Mouse (Mus musculus) bone marrow macrophage, adult 2 months (primary cell): ENCODE measurements around the gene Mindy4. TPM values are rescaled to one million over a fixed set of nuclear protein-coding genes. Genes with fewer than 3 reads are reported as not detected.

Source experiments
- H3K27ac ChIP-seq: 2 replicates; pipeline ENCODE4 v1.5.1; 2012; ENCODE audit warnings: low read depth, low read length; ENCODE audit not compliant: insufficient read depth
- H3K4me1 ChIP-seq: 2 replicates; pipeline ENCODE4 v1.6.1; 2012; ENCODE audit warnings: low read length; ENCODE audit not compliant: control insufficient read depth, insufficient read depth
- H3K4me3 ChIP-seq: 2 replicates; pipeline ENCODE4 v1.5.1; 2012; ENCODE audit warnings: mild to moderate bottlenecking, low read length, moderate library complexity; ENCODE audit not compliant: insufficient read depth
- CTCF ChIP-seq: IDR thresholded peaks from 2 replicates; pipeline ENCODE4 v1.5.1; 2012; ENCODE audit warnings: low read depth, mild to moderate bottlenecking, low read length, moderate library complexity
- POLR2A ChIP-seq: IDR thresholded peaks from 2 replicates; pipeline ENCODE4 v1.6.1; 2012; ENCODE audit warnings: mild to moderate bottlenecking, low read depth, low read length, borderline replicate concordance
- polyA plus RNA-seq: library from polyadenylated mRNA; stranded (reverse); fragments of >200 nt; gene quantifications from 2 replicates; pipeline ENCODE4 v1.2.4, GENCODE M21; 2012; ENCODE audit not compliant: missing spikeins, insufficient read depth, insufficient read length

Mindy4 gene
- polyA plus RNA-seq, 1 experiment, result 3.2 TPM

DNA sequence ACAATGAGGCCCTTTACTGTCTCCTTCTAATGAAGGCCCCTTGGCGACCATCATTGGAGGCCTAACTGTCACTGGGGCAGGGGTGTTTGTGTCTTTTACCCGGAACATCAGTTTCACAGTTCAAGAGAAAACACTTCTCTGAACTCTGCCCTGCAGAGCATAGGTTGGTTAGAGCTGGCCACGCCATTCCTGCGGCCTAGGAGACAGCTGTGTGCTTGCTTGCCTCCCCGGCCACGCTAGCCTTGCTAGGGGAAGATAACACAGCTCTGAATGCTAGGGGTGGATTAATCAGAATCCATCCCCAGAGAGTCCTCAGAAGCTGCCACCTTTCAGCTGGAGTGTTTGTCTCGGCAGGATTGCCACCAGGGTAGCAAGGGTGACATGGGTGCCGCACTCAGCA lies 96.3 kb downstream of the Mindy4 start:
- H3K27ac ChIP-seq, result no peak overlapping the region
- H3K4me1 ChIP-seq, result no peaks in the 10 kb centered on the region
- no peak overlapping the region for H3K4me3 ChIP-seq
- TF ChIP-seq CTCF (no peak), POLR2A (no peak)

GRCm38 (mm10) chr6:55299917-55300316 lies 96.7 kb downstream of the Mindy4 start:
- H3K4me3 ChIP-seq, result no peak overlapping the region
- no peak for TF ChIP-seq POLR2A
- TF ChIP-seq CTCF, result no peak
- no peaks in the 10 kb centered on the region for H3K4me1 ChIP-seq
- no peak overlapping the region for H3K27ac ChIP-seq

DNA sequence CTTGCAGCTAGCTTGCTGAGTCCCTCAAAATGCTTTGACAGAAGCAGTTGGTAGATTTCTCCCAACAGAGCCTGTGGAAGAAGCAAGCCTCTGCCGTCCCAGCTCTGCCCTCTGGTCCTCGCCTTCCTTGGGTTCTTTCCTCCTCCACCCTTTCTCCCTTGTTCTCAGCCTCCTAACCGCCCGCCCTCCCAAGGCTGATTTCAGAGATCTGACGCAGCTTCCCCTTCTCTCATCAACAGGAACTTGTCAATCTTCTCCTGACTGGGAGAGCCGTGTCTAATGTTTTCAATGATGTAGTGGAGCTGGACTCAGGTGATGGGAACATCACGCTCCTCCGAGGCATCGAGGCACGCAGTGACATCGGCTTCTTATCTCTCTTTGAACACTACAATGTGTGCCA lies 97.5 kb downstream of the Mindy4 start:
- no peak overlapping the region for H3K27ac ChIP-seq
- no peaks in the 10 kb centered on the region for H3K4me1 ChIP-seq
- H3K4me3 ChIP-seq, result no peak overlapping the region
- TF ChIP-seq POLR2A (no peak), CTCF (no peak)

- no peak overlapping the region for H3K27ac ChIP-seq
- H3K4me1 ChIP-seq, result peaks cover 6% of the 10 kb centered on the region
- no peak overlapping the region for H3K4me3 ChIP-seq
- TF ChIP-seq POLR2A (no peak), CTCF (no peak)
Observed at GRCm38 (mm10) chr6:55310179-55310578, 107.0 kb downstream of the Mindy4 start.

DNA sequence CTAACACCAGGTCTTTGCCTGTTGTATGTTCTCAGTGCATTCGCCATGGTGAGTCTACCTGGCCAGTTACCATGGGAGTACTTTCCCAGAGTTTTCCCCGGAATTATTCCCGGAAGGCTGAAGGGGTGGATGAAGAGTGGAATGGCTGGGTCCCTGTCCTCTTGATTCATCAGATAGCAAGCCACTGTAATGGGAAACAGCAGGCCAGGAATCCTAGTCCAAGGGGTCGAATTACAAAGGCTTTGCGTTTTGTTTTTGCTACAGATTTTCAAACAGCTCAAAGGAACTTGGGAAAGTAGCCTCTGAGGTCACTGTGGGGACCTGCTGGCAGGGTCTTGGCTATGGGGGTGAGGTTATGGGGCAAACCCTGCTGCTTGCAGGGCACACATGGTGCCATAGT lies 108.8 kb downstream of the Mindy4 start:
- Histone ChIP-seq H3K4me3 (no peak overlapping the region), H3K27ac (no peak overlapping the region), H3K4me1 (peaks cover 4% of the 10 kb centered on the region)
- TF ChIP-seq POLR2A (no peak), CTCF (no peak)

DNA sequence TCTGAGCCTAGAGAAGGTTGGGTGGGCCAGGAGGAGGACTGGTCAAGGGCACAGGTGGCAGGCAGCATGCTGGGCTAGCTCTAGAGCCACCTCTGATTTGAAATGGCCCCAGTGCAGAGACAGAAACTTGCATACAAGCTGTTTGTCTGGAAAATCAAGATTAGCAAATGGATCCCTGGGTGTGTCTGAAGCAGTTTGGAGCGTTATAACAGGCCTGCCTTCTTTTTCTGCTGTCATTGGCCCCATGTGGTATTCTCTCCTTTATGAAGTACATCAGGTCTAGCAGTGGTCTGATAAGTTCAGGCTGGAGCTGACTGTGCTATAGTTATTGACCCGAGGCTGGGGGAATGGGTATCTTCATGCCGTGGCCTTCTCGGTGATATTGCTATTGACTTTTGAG lies 110.7 kb downstream of the Mindy4 start:
- H3K4me3 ChIP-seq, result no peak overlapping the region
- no peak for TF ChIP-seq CTCF
- no peak for TF ChIP-seq POLR2A
- H3K27ac ChIP-seq, result no peak overlapping the region
- peaks cover 4% of the 10 kb centered on the region for H3K4me1 ChIP-seq

GRCm38 (mm10) chr6:55314628-55315027 lies 111.4 kb downstream of the Mindy4 start:
- Histone ChIP-seq H3K27ac (no peak overlapping the region), H3K4me3 (no peak overlapping the region), H3K4me1 (peaks cover 4% of the 10 kb centered on the region)
- TF ChIP-seq CTCF (no peak), POLR2A (no peak)

GRCm38 (mm10) chr6:55318597-55318996 lies 115.4 kb downstream of the Mindy4 start:
- TF ChIP-seq POLR2A (no peak), CTCF (no peak)
- Histone ChIP-seq H3K4me1 (no peaks in the 10 kb centered on the region; the same call in 1 of the 2 replicates), H3K27ac (no peak overlapping the region), H3K4me3 (no peak overlapping the region)

DNA sequence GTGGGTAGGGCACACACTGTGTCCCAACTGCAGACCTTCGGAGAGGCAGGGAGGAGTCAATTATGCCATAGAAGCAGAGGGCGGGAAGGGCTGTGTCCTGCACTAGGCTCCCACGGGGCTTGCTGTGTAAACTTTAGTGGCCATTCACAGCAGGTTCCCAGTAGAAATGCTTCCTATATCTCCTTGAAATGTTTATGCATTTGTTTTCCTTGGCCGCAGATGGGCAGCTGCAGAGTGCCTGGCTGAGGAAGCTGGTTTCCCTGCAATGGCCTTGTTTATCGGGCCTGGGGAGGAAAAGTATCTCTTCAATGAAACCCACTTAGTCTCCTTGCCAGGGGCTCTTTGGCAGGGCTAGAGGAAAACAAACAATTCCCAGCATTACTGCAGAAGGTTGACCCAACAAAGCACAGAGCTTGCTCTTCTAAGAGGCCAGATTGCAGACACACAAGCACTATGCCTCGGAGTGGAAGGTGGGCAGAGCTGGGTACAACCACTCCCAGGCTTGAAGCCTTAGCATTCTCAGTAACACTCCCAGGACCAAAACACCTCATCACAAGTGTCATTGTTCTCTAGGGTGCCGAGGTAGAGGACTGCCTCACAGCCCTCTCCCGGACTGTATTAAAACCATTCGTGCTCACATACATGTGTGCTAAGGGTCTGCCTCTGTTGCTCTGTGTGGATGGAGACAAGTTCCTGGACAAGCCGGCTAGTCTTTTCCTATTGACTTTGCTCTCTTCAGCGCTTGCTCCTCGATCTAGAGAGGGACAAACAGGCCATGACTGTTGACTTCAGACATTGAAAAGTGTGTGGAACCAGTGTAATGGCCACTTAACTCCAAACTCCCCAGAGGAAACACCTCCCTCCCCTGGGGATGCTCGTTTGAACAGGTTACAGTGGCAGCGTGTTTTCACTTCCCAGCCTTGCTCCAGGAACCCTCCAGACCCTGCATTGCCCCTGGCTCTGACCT lies 116.7 kb downstream of the Mindy4 start:
- Histone ChIP-seq H3K4me3 (no peak overlapping the region), H3K4me1 (no peaks in the 10 kb centered on the region; the same call in 1 of the 2 replicates), H3K27ac (no peak overlapping the region)

DNA sequence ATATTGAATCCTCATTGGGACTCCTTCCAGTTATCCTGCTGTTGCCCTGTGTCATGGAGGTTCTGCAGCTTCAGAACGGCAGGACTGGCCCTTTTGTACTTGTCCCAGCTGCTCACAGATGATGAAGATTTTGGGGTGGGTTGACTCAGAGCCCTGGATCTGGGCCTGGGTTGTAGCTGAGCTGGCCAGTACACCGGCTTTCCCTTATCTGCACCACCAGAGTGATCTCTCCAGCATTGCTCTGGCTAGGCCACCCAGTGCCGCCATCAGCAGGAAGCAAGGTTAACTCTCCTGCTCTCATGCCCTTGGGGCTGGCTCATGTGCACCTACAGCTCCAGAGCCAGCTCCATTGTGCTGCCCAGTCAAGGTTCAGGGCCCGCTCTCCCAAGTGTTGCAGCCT lies 117.7 kb downstream of the Mindy4 start:
- Histone ChIP-seq H3K4me1 (no peaks in the 10 kb centered on the region; the same call in 1 of the 2 replicates), H3K4me3 (no peak overlapping the region), H3K27ac (no peak overlapping the region)
- TF ChIP-seq CTCF (no peak), POLR2A (no peak)

More for the DNA sequence above, 116.7 kb downstream of the Mindy4 start:
- TF ChIP-seq POLR2A (no peak), CTCF (no peak)
